Mouse (Mus musculus) neural tube, embryonic 14.5 days (tissue): ENCODE measurements around the gene Pcdh9. TPM values are rescaled to one million over a fixed set of nuclear protein-coding genes. Genes with fewer than 3 reads are reported as not detected.

ENCODE experiments used
- ATAC-seq: fragments of 200-750 bp; cut with Nextera tagmentation; 2 replicates; pipeline ENCODE4 v1.8.0; 2017; ENCODE audit warnings: low read depth, mild to moderate bottlenecking, moderate TSS enrichment, moderate library complexity
- H3K27ac ChIP-seq: fragments of 300-500 bp; sonication (generic); 2 replicates; pipeline ENCODE4 v1.5.1; 2014; ENCODE audit warnings: low read depth, mild to moderate bottlenecking, control low read depth, low read length, moderate library complexity, mixed read lengths
- H3K27me3 ChIP-seq: fragments of 300-500 bp; sonication (generic); 2 replicates; pipeline ENCODE4 v1.6.1; 2014; ENCODE audit warnings: low read length; ENCODE audit not compliant: control insufficient read depth, insufficient read depth
- H3K36me3 ChIP-seq: fragments of 300-500 bp; sonication (generic); 2 replicates; pipeline ENCODE4 v1.6.1; 2014; ENCODE audit warnings: low read length, mixed read lengths; ENCODE audit not compliant: control insufficient read depth, insufficient read depth
- H3K4me1 ChIP-seq: fragments of 300-500 bp; sonication (generic); 2 replicates; pipeline ENCODE4 v1.6.1; 2014; ENCODE audit warnings: low read length; ENCODE audit not compliant: control insufficient read depth, insufficient read depth
- H3K4me2 ChIP-seq: fragments of 300-500 bp; sonication (generic); 2 replicates; pipeline ENCODE4 v1.6.1; 2014; ENCODE audit warnings: mild to moderate bottlenecking, low read depth, low read length, control low read depth
- H3K4me3 ChIP-seq: fragments of 300-500 bp; sonication (generic); 2 replicates; pipeline ENCODE4 v1.5.1; 2014; ENCODE audit warnings: low read depth, low read length, control low read depth, mixed read lengths
- H3K9ac ChIP-seq: fragments of 300-500 bp; sonication (generic); replicated peaks from 2 replicates; pipeline ENCODE4 v1.6.1; 2014; ENCODE audit warnings: low read depth, mild to moderate bottlenecking, control low read depth, low read length, mixed read lengths
- H3K9me3 ChIP-seq: fragments of 300-500 bp; sonication (generic); 2 replicates; pipeline ENCODE4 v1.6.1; 2016; ENCODE audit warnings: low read length; ENCODE audit not compliant: control insufficient read depth
- WGBS: fragments of 180-500 bp; shearing (Covaris S2); extraction: QIAGEN DNeasy Blood & Tissue Kit; methylation state at CpG from one replicate; pipeline ENCODE4 v1.1.7; 2014; 5-methylcytosine and 5-hydroxymethylcytosine counted together
- polyA plus RNA-seq: library from polyadenylated mRNA; unstranded; fragments of >200 nt; fragmentation: Nextera tagmentation; extraction: Ambion mirVana; gene quantifications from 2 replicates; pipeline ENCODE4 v1.2.1, GENCODE M21; 2014

Pcdh9 gene
- polyA plus RNA-seq, 1 experiment from 2014 or later = 180 TPM

DNA sequence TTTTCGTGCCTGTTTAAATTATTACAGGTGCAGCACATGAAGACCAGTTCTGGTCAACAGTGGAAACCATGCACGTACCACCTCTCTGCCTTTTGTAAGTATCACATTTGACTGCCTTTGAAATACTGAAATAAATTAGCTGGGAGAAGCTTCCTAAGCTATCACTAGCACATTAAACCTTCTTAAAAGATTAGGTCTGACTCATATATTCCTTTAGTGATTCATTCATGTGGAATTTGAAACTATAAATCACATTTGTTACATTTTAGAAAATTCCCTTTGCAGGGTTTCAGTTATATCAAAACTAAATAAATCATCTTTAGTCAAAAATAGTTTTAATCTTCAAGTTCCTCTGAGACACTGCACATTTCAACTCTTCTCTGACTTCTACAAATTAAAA lies 722.1 kb downstream of the Pcdh9 start:
- H3K4me2 ChIP-seq = no peak overlapping the region
- no peaks in the 10 kb centered on the region for H3K27me3 ChIP-seq
- H3K27ac ChIP-seq = no peak overlapping the region
- 53% methylated on average over 2 of the region's 2 CpGs for whole genome bisulfite sequencing
- H3K9me3 ChIP-seq = no peaks in the 10 kb centered on the region
- no peak overlapping the region for H3K4me3 ChIP-seq
- H3K36me3 ChIP-seq = no peaks in the 10 kb centered on the region
- H3K9ac ChIP-seq = no peak overlapping the region
- no peak for ATAC-seq
- no peaks in the 10 kb centered on the region for H3K4me1 ChIP-seq

DNA sequence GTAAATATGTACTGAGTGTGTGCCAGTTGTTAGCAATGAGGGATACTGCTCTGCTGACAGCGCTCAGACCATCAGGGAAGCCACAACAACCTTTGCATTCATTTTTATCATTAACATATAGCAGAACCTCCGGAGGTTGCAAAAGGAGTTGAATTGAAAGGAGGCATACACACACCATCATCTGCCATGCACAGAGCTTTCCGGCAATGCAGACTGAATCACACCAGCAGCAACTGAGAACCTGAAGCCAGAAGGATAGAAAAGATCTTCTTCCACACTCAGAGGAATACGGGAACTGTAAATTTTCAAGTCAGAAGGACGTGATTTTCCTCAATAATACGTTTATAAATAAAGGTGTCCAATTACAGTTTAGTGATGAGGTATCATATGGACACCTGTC lies 747.1 kb downstream of the Pcdh9 start:
- H3K4me1 ChIP-seq = no peaks in the 10 kb centered on the region
- 91% methylated on average over 6 of the region's 6 CpGs for whole genome bisulfite sequencing
- no peak overlapping the region for H3K27ac ChIP-seq
- H3K9me3 ChIP-seq = no peaks in the 10 kb centered on the region
- no peaks in the 10 kb centered on the region for H3K27me3 ChIP-seq
- no peak overlapping the region for H3K4me3 ChIP-seq
- no peak overlapping the region for H3K9ac ChIP-seq
- ATAC-seq = no peak
- no peaks in the 10 kb centered on the region for H3K36me3 ChIP-seq
- no peak overlapping the region for H3K4me2 ChIP-seq

DNA sequence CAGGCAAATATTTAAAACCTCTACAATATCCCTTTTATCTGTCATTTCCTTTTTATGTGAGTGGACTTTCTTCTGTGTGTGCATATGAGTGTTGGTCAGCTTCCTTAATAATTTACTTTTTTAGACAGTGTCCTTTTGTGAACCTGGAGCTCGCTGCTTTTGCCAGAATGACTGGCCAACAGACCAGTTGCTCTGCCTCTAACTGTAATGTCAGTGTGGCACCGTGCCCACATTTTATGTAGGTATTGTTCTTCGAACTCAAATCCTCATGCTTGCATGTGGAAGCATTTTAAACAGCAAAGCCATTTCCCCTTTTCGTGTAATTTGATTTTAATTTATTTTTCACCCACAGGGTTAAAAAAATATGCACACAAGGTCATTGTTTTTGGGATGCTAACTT lies 748.4 kb downstream of the Pcdh9 start:
- H3K36me3 ChIP-seq = no peaks in the 10 kb centered on the region
- WGBS = 84% methylated on average over 4 of the region's 4 CpGs
- no peaks in the 10 kb centered on the region for H3K9me3 ChIP-seq
- ATAC-seq = no peak
- H3K4me2 ChIP-seq = no peak overlapping the region
- no peak overlapping the region for H3K9ac ChIP-seq
- no peaks in the 10 kb centered on the region for H3K4me1 ChIP-seq
- H3K27ac ChIP-seq = no peak overlapping the region
- H3K4me3 ChIP-seq = no peak overlapping the region
- no peaks in the 10 kb centered on the region for H3K27me3 ChIP-seq

DNA sequence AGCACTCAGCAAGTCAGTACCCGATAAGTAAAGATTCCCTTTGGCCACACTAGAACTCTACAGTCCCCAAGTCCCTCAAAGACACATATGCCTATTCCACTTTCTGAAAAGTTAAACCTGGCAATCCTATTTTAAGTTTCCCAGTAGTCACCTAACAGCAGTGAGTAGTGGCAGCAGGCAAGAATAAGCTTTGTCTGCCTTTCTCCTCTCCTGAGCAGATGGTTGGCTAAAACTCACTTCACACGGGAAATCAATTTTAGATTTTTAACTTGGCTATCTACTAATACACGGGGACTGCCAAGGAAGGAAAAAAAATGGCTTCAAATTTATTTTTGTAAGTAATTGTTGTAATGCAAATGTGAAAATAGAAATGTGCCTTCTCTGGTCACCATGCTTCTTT lies 763.5 kb downstream of the Pcdh9 start:
- WGBS = 86% methylated on average over 3 of the region's 3 CpGs
- H3K9ac ChIP-seq = no peak overlapping the region
- no peaks in the 10 kb centered on the region for H3K4me1 ChIP-seq
- H3K27me3 ChIP-seq = no peaks in the 10 kb centered on the region
- no peak overlapping the region for H3K4me3 ChIP-seq
- no peaks in the 10 kb centered on the region for H3K36me3 ChIP-seq
- no peaks in the 10 kb centered on the region for H3K9me3 ChIP-seq
- H3K27ac ChIP-seq = no peak overlapping the region
- H3K4me2 ChIP-seq = no peak overlapping the region
- no peak for ATAC-seq

DNA sequence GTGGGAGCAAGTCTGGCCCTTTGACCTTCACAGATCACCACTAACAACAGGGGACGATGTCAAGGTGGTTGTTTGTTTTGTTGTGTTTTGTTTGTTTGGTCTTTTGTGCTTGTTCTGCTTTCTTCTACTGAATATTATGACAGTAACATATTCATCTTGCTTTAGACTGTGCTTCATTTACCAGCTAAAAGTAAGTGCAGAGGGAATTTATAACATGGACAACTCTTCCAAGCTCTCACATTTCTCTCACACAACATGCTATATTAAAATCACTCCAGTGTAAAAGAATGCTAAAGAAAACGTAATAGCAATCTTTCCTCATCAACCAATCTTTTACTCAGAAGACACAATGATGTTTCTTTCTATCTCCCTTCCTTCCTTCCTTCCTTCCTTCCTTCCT lies 787.7 kb downstream of the Pcdh9 start:
- Histone ChIP-seq H3K4me1 (no peaks in the 10 kb centered on the region), H3K27me3 (no peaks in the 10 kb centered on the region), H3K9me3 (no peaks in the 10 kb centered on the region), H3K36me3 (no peaks in the 10 kb centered on the region), H3K4me2 (no peak overlapping the region), H3K27ac (no peak overlapping the region), H3K4me3 (no peak overlapping the region), H3K9ac (no peak overlapping the region)
- 71% methylated on average over 2 of the region's 2 CpGs for WGBS
- no peak for ATAC-seq

DNA sequence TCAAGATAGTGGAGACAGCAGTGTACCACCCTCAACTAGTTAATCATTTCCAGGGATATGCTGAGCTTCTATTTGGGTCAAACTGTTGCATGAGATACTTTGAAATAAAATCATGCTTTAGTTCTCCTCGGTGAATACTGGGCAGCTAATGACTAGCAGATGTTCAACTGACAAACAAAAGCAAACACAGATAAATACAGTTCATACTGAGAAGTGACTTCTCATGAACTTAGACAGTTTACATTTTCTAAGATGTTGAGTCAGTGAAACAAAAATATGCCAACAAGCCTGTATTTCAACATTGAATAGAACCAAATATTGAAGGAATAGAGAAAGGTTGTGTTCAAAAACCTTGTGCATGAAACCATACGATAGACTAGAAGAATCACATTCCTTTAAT lies 795.4 kb downstream of the Pcdh9 start:
- H3K27me3 ChIP-seq = no peaks in the 10 kb centered on the region
- no peak overlapping the region for H3K4me3 ChIP-seq
- no peak for ATAC-seq
- H3K9ac ChIP-seq = no peak overlapping the region
- 74% methylated on average over 2 of the region's 2 CpGs for WGBS
- no peak overlapping the region for H3K4me2 ChIP-seq
- H3K27ac ChIP-seq = no peak overlapping the region
- H3K4me1 ChIP-seq = no peaks in the 10 kb centered on the region
- no peaks in the 10 kb centered on the region for H3K9me3 ChIP-seq
- no peaks in the 10 kb centered on the region for H3K36me3 ChIP-seq

DNA sequence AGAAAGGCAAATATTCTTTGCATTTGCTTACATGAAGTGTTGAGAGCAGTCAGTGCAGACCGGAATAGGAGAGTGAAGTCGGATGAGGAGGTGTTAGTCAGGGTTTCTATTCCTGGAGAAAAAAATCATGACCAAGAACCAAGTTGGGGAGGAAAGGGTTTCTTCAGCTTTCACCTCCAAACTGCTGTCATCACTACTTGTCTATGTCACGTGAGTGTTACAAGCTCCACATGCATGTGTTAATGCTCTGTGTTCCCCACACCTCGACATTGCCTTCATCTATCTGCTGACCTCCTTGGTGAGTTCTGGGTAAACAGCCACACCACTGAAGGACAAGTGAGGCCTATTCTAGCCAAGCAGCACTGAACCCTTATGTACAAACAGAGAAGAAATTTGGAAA lies 797.7 kb downstream of the Pcdh9 start:
- no peaks in the 10 kb centered on the region for H3K27me3 ChIP-seq
- 90% methylated on average over 4 of the region's 4 CpGs for WGBS
- H3K9ac ChIP-seq = no peak overlapping the region
- H3K4me2 ChIP-seq = no peak overlapping the region
- no peak for ATAC-seq
- H3K9me3 ChIP-seq = no peaks in the 10 kb centered on the region
- no peaks in the 10 kb centered on the region for H3K36me3 ChIP-seq
- no peak overlapping the region for H3K4me3 ChIP-seq
- no peaks in the 10 kb centered on the region for H3K4me1 ChIP-seq
- H3K27ac ChIP-seq = no peak overlapping the region

DNA sequence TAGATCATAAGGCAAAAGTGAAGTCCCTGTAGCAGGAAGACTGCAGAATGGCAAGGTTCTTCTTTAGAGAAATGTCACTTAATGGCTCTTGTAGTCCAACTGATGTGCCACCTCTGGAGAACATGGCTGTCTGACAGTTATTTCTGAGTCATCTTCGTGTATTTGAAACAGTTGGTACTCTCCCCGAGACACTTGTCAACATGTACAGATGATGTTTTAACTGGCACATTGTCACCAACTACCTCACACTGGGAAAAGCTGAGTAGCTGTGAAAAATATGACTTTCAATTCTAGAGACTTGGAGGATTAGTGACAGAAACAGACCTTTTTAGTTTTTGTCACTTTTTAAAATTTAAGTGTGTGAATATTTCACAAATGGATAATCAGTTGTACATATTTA lies 804.8 kb downstream of the Pcdh9 start:
- no peak overlapping the region for H3K27ac ChIP-seq
- no peaks in the 10 kb centered on the region for H3K27me3 ChIP-seq
- 74% methylated on average over 2 of the region's 2 CpGs for WGBS
- H3K4me2 ChIP-seq = no peak overlapping the region
- no peak for ATAC-seq
- H3K4me1 ChIP-seq = no peaks in the 10 kb centered on the region
- H3K9me3 ChIP-seq = no peaks in the 10 kb centered on the region
- no peaks in the 10 kb centered on the region for H3K36me3 ChIP-seq
- no peak overlapping the region for H3K4me3 ChIP-seq
- H3K9ac ChIP-seq = no peak overlapping the region

DNA sequence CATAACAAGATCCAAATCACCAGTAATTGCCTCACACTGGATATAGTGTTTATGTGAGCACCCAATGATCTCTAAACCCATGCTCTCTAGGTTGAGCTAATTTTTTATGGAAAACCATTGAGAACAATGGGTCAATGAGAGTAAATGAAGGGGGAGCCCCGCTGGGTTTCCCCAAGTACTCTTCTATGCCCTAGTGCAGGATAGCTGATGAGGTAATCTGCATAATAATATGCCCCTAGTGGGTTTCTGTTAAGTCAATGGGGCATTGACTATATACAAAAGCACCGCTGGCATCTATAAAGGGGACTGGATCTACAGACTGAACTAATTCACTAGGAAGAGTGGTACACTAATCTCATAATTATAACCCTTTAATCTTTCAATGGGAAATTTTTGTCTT lies 807.3 kb downstream of the Pcdh9 start:
- no peak overlapping the region for H3K4me2 ChIP-seq
- no peaks in the 10 kb centered on the region for H3K27me3 ChIP-seq
- H3K27ac ChIP-seq = no peak overlapping the region
- H3K9ac ChIP-seq = no peak overlapping the region
- 9% methylated on average over 2 of the region's 2 CpGs for WGBS
- H3K4me3 ChIP-seq = no peak overlapping the region
- H3K9me3 ChIP-seq = no peaks in the 10 kb centered on the region
- H3K36me3 ChIP-seq = no peaks in the 10 kb centered on the region
- peak; percentile 74; the same call in 1 of the 2 replicates for ATAC-seq
- no peaks in the 10 kb centered on the region for H3K4me1 ChIP-seq

DNA sequence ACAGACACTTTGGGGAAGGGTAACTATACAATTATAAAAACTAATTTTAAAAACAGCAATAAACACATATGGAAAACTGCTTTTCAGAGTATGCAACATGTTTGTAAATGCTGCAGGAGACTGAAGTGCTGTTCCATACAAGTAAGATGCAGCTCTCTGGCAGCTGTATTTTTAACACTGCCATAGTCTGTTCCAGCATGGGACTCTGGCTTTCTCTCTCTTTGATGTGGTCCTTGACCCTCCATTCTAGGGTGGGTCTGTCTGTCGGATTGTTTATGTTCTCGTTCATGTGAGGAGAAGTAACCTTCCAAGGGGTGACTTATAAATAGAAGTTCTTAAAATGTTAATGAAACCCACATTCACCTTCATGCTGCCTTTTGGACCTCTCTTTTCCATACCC lies 809.6 kb downstream of the Pcdh9 start:
- whole genome bisulfite sequencing = 12% methylated on average over 2 of the region's 2 CpGs
- H3K9ac ChIP-seq = no peak overlapping the region
- no peaks in the 10 kb centered on the region for H3K9me3 ChIP-seq
- H3K4me1 ChIP-seq = no peaks in the 10 kb centered on the region
- H3K4me3 ChIP-seq = no peak overlapping the region
- ATAC-seq = no peak
- no peak overlapping the region for H3K4me2 ChIP-seq
- no peak overlapping the region for H3K27ac ChIP-seq
- no peaks in the 10 kb centered on the region for H3K27me3 ChIP-seq
- H3K36me3 ChIP-seq = no peaks in the 10 kb centered on the region
